Mouse (Mus musculus) embryonic fibroblast, embryonic 13.5 days (primary cell): ENCODE data around the gene Adnp. TPM values are rescaled to one million over a fixed set of nuclear protein-coding genes. Genes with fewer than 3 reads are reported as not detected.
"Not testable (repeated sequence)": the region's sequence is repeated elsewhere in the genome, so short reads cannot be mapped to it uniquely, and the experiment has no call there.

Experiments used
- H3K27ac ChIP-seq: 2 replicates; pipeline ENCODE4 v1.5.1; 2012; ENCODE audit warnings: low read length, control low read depth, inconsistent platforms; ENCODE audit not compliant: insufficient read depth
- H3K4me1 ChIP-seq: 2 replicates; pipeline ENCODE4 v1.6.1; 2011; ENCODE audit warnings: low read length; ENCODE audit not compliant: control insufficient read depth, insufficient read depth
- H3K4me3 ChIP-seq: 2 replicates; pipeline ENCODE4 v1.5.1; 2011; ENCODE audit warnings: mild to moderate bottlenecking, control low read depth, low read length; ENCODE audit not compliant: insufficient read depth
- CTCF ChIP-seq: IDR thresholded peaks from 2 replicates; pipeline ENCODE4 v1.5.1; 2011; ENCODE audit warnings: mild to moderate bottlenecking, control low read depth, low read length, moderate library complexity, borderline replicate concordance; ENCODE audit not compliant: insufficient read depth
- POLR2A ChIP-seq: IDR thresholded peaks from 2 replicates; pipeline ENCODE4 v1.6.1; 2011; ENCODE audit warnings: low read depth, mild to moderate bottlenecking, control low read depth, low read length, moderate library complexity
- polyA plus RNA-seq: library from polyadenylated mRNA; stranded (reverse); fragments of >200 nt; gene quantifications from 2 replicates; pipeline ENCODE4 v1.2.4, GENCODE M21; 2011; ENCODE audit warnings: low read depth; ENCODE audit not compliant: missing spikeins, insufficient read length

Adnp gene
- polyA plus RNA-seq, 1 experiment = 80.9 TPM

DNA sequence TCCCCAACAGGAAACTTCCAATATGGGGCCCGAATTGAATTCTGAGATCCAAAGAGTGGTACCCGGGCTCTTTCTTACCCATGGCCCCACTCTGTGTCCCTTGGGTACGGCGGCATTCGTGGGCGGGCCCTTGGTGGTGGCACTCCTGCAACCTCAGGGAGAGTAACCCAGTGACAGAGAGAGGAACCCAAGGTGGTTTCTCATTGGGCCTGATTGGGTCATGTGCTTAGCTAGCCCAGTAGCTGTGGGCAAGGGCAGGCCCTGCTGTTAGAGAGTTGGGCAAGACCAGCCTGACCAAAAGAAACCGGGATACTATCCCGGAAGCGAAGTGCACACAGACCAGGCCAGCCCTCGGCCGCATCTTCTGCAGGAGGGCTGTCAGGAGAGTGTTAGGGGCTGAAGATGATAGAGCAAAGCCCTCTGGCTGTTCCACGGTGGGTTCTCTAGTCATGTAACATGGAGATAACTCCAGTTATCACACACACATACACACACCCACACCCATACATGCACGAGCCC is 36.7 kb downstream of the Adnp start:
- Histone ChIP-seq H3K27ac (0 out of 2 replicates have a peak overlapping the region, but pooled peaks have one; percentile 30), H3K4me3 (no peak overlapping the region), H3K4me1 (peaks cover 4% of the 10 kb centered on the region; the same call in 1 of the 2 replicates)
- TF ChIP-seq CTCF = no peak
- TF ChIP-seq POLR2A = peak; percentile 45; the same call in 1 of the 2 replicates

- 0 out of 2 replicates have a peak overlapping the region, but pooled peaks have one; percentile 30 for H3K27ac ChIP-seq
- H3K4me3 ChIP-seq = no peak overlapping the region
- peaks cover 4% of the 10 kb centered on the region; the same call in 1 of the 2 replicates for H3K4me1 ChIP-seq
- no peak for TF ChIP-seq CTCF
- TF ChIP-seq POLR2A = no peak
Measured at GRCm38 (mm10) chr2:168169800-168170113, 37.2 kb downstream of the Adnp start.

- TF ChIP-seq CTCF (no peak), POLR2A (no peak)
- H3K4me3 ChIP-seq = no peak overlapping the region
- H3K4me1 ChIP-seq = peaks cover 4% of the 10 kb centered on the region; the same call in 1 of the 2 replicates
- H3K27ac ChIP-seq = peak overlapping the region; percentile 47; the same call in 1 of the 2 replicates
Measured at GRCm38 (mm10) chr2:168168892-168169799, 37.8 kb downstream of the Adnp start.

- TF ChIP-seq POLR2A (no peak), CTCF (no peak)
- Histone ChIP-seq H3K4me3 (no peak overlapping the region), H3K27ac (no peak overlapping the region), H3K4me1 (peaks cover 4% of the 10 kb centered on the region; the same call in 1 of the 2 replicates)
Measured at GRCm38 (mm10) chr2:168167781-168168180, 39.1 kb downstream of the Adnp start.

DNA sequence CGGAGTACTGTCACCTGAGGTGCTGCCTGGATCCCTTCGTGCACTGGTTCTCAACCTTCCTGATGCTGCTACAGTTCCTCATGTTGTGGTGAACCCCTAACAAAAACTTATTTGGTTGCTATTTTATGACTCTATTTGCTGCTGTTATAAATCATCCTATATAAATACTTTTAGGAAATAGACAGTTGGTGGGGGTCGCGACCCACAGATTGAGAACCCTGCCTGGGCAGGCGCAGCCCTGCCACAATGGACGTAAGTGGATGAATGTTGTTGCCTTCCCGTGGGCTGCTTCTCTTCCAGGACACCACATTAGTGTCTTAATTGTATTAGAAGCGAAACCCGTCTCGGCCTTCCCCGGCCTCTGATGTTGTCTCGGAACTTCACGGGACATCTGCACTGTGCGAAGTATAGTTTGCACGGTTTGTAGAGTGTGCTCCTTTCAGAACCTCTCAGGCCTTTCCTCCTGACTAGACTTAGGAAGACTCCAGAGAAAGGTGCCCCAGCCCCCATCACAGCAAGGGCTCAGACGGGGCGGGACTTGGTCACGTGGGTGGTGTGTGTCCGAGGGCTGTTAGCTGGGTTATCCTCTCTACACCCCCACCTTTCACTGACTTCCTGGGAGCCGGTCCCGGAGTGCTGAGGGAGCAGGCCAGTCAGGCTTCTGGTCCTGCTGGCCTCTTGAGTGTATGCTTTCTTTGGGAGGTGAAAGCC is 40.0 kb downstream of the Adnp start:
- H3K4me3 ChIP-seq = no peak overlapping the region
- TF ChIP-seq POLR2A (no peak), CTCF (no peak)
- peaks cover 4% of the 10 kb centered on the region; the same call in 1 of the 2 replicates for H3K4me1 ChIP-seq
- H3K27ac ChIP-seq = no peak overlapping the region

- Histone ChIP-seq H3K4me1 (no peaks in the 10 kb centered on the region), H3K4me3 (no peak overlapping the region), H3K27ac (no peak overlapping the region)
- TF ChIP-seq CTCF (no peak), POLR2A (no peak)
Measured at GRCm38 (mm10) chr2:168161978-168162377, 44.9 kb downstream of the Adnp start.

DNA sequence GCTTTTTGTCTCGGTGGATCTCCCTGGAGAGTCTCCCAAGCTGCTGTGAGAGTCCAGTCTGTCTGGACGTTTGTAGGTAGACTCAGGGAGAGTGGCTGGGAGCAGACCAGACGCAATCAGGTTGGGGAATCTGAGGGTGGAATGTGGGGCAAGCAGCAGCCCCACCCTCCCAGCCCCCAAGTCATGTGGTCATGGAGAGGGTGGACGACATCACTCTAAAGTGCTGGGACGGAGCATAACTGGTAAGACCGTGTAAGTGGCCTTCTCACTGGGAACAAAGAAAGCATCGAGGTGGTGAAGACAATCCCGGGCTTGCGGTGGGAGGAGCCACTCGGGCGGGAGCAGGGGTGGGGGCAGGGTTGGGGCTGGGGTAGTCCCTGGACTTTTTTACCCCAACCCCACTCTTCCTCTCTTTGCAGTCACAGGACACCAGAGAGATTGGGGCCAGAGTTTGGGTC is 45.4 kb downstream of the Adnp start:
- TF ChIP-seq POLR2A (no peak), CTCF (no peak)
- H3K4me1 ChIP-seq = no peaks in the 10 kb centered on the region
- H3K4me3 ChIP-seq = no peak overlapping the region
- H3K27ac ChIP-seq = no peak overlapping the region

- no peak for TF ChIP-seq POLR2A
- H3K27ac ChIP-seq = no peak overlapping the region
- no peak overlapping the region for H3K4me3 ChIP-seq
- H3K4me1 ChIP-seq = no peaks in the 10 kb centered on the region
Measured at GRCm38 (mm10) chr2:168160370-168160930, 46.5 kb downstream of the Adnp start.

DNA sequence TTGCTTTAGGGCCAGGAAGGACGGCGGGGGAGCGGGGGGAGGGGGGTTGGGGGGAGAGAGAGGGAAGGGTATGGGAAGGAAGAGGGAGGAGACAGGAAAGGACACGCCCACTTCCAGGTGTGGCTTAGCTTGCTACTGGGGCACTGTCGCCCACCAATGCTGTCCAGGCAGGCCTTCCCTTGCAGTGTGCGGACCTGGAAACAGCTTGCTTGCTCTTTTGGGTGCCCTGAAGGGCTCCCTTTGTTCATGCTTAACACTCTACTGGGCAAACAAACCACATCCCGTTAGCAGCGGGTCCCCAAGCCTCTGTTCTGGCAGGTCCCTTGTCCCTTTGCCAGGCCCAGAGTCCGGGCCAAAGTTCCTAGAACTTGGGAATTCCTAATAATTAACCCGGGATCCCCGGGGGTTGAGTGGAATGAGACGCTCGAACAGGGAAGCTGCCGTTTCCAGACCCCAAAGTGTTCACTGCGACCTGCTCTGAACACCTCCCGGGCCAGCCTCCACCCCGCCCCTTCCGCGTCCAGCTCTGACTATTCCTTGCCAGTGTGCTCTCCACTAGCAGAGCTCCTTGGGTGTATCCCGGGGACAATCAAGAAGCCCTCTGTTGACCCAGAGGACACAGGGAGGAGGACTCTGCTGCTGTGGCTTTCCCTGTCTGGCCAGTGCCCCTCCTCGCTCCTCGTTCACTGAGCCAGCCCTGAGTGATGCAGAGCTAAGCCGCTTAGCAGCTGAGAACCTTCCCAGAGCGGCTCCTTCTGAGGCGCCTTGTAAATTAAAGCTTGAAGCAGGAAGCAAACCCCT is 47.8 kb downstream of the Adnp start:
- Histone ChIP-seq H3K27ac (no peak overlapping the region), H3K4me1 (no peaks in the 10 kb centered on the region), H3K4me3 (no peak overlapping the region)
- no peak for TF ChIP-seq CTCF

- H3K27ac ChIP-seq, H3K4me1 ChIP-seq, H3K4me3 ChIP-seq: not testable (repeated sequence)
Measured at GRCm38 (mm10) chr2:168157974-168158373, 48.9 kb downstream of the Adnp start.
